Mouse (Mus musculus) cortical plate, adult 2 months (tissue): ENCODE measurements around the gene Kcnc4.

Experiments used
- CTCF ChIP-seq: fragments of 200-500 bp; IDR thresholded peaks from 2 replicates; pipeline ENCODE4 v1.5.1; 2011; ENCODE audit warnings: mild to moderate bottlenecking, control low read depth, low read length; ENCODE audit not compliant: insufficient read depth; ENCODE audit errors: extremely low read depth
- POLR2A ChIP-seq: fragments of 200-500 bp; IDR thresholded peaks from 2 replicates; pipeline ENCODE4 v1.6.1; 2011; ENCODE audit warnings: mild to moderate bottlenecking, low read length, control low read depth; ENCODE audit not compliant: insufficient read depth; ENCODE audit errors: extremely low read depth

GRCm38 (mm10) chr3:107506531-107506930, 47.2 kb upstream of the Kcnc4 start:
- TF ChIP-seq POLR2A (no peak), CTCF (no peak)
